Mouse (Mus musculus): ENCODE results near the gene Apmap. TPM values are rescaled to one million over a fixed set of nuclear protein-coding genes. Genes with fewer than 3 reads are reported as not detected.

Gene Apmap
- polyA plus RNA-seq, 1 experiment from 2014 or later = 24.4 TPM

- Histone ChIP-seq H3K9ac (ENCODE audit: low read depth, low read length) (no peak overlapping the region), H3K4me1 (replicated peaks; ENCODE audit: control insufficient read depth, insufficient read depth, low read length) (no peaks in the 10 kb centered on the region), H3K4me3 (ENCODE audit: low read depth, low read length) (no peak overlapping the region), H3K9me3 (ENCODE audit: control insufficient read depth) (no peaks in the 10 kb centered on the region), H3K4me2 (replicated peaks; ENCODE audit: low read depth) (no peak overlapping the region), H3K36me3 (ENCODE audit: control insufficient read depth, insufficient read depth) (peaks cover 55% of the 10 kb centered on the region), H3K27ac (ENCODE audit: low read depth, low read length) (no peak overlapping the region), H3K27me3 (replicated peaks; ENCODE audit: control insufficient read depth, insufficient read depth, low read length) (no peaks in the 10 kb centered on the region)
- TF ChIP-seq CTCF (IDR thresholded peaks at IDR 0.05; ENCODE audit: low read depth) = no peak
- no peak for ATAC-seq
- WGBS = 68% methylated on average over 6 of the region's 6 CpGs
Observed at GRCm38 (mm10) chr2:150627140-150627539, 18.8 kb upstream of the Apmap start.

GRCm38 (mm10) chr2:150624926-150625325 lies 16.6 kb upstream of the Apmap start:
- Histone ChIP-seq H3K4me2 (replicated peaks; ENCODE audit: low read depth) (no peak overlapping the region), H3K27ac (ENCODE audit: low read depth, low read length) (no peak overlapping the region), H3K36me3 (ENCODE audit: control insufficient read depth, insufficient read depth) (peaks cover 63% of the 10 kb centered on the region), H3K27me3 (replicated peaks; ENCODE audit: control insufficient read depth, insufficient read depth, low read length) (no peaks in the 10 kb centered on the region), H3K9ac (ENCODE audit: low read depth, low read length) (no peak overlapping the region), H3K4me1 (replicated peaks; ENCODE audit: control insufficient read depth, insufficient read depth, low read length) (no peaks in the 10 kb centered on the region), H3K4me3 (ENCODE audit: low read depth, low read length) (no peak overlapping the region), H3K9me3 (ENCODE audit: control insufficient read depth) (no peaks in the 10 kb centered on the region)
- TF ChIP-seq CTCF (IDR thresholded peaks at IDR 0.05; ENCODE audit: low read depth) = no peak
- no peak for ATAC-seq
- 89% methylated on average over 8 of the region's 8 CpGs for WGBS

- ATAC-seq = no peak
- Histone ChIP-seq H3K4me3 (ENCODE audit: low read depth, low read length) (no peak overlapping the region), H3K9ac (ENCODE audit: low read depth, low read length) (no peak overlapping the region), H3K4me1 (replicated peaks; ENCODE audit: control insufficient read depth, insufficient read depth, low read length) (no peaks in the 10 kb centered on the region), H3K9me3 (ENCODE audit: control insufficient read depth) (no peaks in the 10 kb centered on the region), H3K27ac (ENCODE audit: low read depth, low read length) (no peak overlapping the region), H3K4me2 (replicated peaks; ENCODE audit: low read depth) (no peak overlapping the region), H3K27me3 (replicated peaks; ENCODE audit: control insufficient read depth, insufficient read depth, low read length) (no peaks in the 10 kb centered on the region), H3K36me3 (ENCODE audit: control insufficient read depth, insufficient read depth) (peaks cover 71% of the 10 kb centered on the region)
- TF ChIP-seq CTCF (IDR thresholded peaks at IDR 0.05; ENCODE audit: low read depth) = no peak
- 93% methylated on average over 3 of the region's 3 CpGs for WGBS
Observed at GRCm38 (mm10) chr2:150623957-150624356, 15.6 kb upstream of the Apmap start.

- H3K27ac ChIP-seq (ENCODE audit: low read depth, low read length) = no peak overlapping the region
- no peaks in the 10 kb centered on the region for H3K9me3 ChIP-seq (ENCODE audit: control insufficient read depth)
- H3K4me3 ChIP-seq (ENCODE audit: low read depth, low read length) = no peak overlapping the region
- WGBS = 81% methylated on average over 3 of the region's 3 CpGs
- H3K4me1 ChIP-seq (replicated peaks; ENCODE audit: control insufficient read depth, insufficient read depth, low read length) = no peaks in the 10 kb centered on the region
- TF ChIP-seq CTCF (IDR thresholded peaks at IDR 0.05; ENCODE audit: low read depth) = no peak
- no peaks in the 10 kb centered on the region for H3K27me3 ChIP-seq (replicated peaks; ENCODE audit: control insufficient read depth, insufficient read depth, low read length)
- no peak overlapping the region for H3K4me2 ChIP-seq (replicated peaks; ENCODE audit: low read depth)
- H3K9ac ChIP-seq (ENCODE audit: low read depth, low read length) = no peak overlapping the region
- ATAC-seq = no peak
- H3K36me3 ChIP-seq (ENCODE audit: control insufficient read depth, insufficient read depth) = peaks cover 53% of the 10 kb centered on the region; the same call in 1 of the 2 replicates
Observed at GRCm38 (mm10) chr2:150621698-150622097, 13.3 kb upstream of the Apmap start.

- Histone ChIP-seq H3K36me3 (ENCODE audit: control insufficient read depth, insufficient read depth) (no peaks in the 10 kb centered on the region), H3K4me3 (ENCODE audit: low read depth, low read length) (no peak overlapping the region), H3K4me1 (replicated peaks; ENCODE audit: control insufficient read depth, insufficient read depth, low read length) (no peaks in the 10 kb centered on the region), H3K27ac (ENCODE audit: low read depth, low read length) (no peak overlapping the region), H3K27me3 (replicated peaks; ENCODE audit: control insufficient read depth, insufficient read depth, low read length) (no peaks in the 10 kb centered on the region), H3K9ac (ENCODE audit: low read depth, low read length) (no peak overlapping the region), H3K4me2 (replicated peaks; ENCODE audit: low read depth) (no peak overlapping the region), H3K9me3 (ENCODE audit: control insufficient read depth) (no peaks in the 10 kb centered on the region)
- WGBS = 58% methylated on average over 3 of the region's 3 CpGs
- TF ChIP-seq CTCF (IDR thresholded peaks at IDR 0.05; ENCODE audit: low read depth) = no peak
- ATAC-seq = no peak
Observed at GRCm38 (mm10) chr2:150610097-150610496, 1.7 kb upstream of the Apmap start.

GRCm38 (mm10) chr2:150608872-150609560 lies 649 bp upstream of the Apmap start:
- peak overlapping the region; percentile 82 for H3K4me3 ChIP-seq (ENCODE audit: low read depth, low read length)
- peak; percentile 58; the same call in 1 of the 2 replicates for ATAC-seq
- no peaks in the 10 kb centered on the region for H3K9me3 ChIP-seq (ENCODE audit: control insufficient read depth)
- H3K9ac ChIP-seq (ENCODE audit: low read depth, low read length) = peak overlapping the region; percentile 76; the same call in 1 of the 2 replicates
- H3K36me3 ChIP-seq (ENCODE audit: control insufficient read depth, insufficient read depth) = no peaks in the 10 kb centered on the region
- H3K27me3 ChIP-seq (replicated peaks; ENCODE audit: control insufficient read depth, insufficient read depth, low read length) = no peaks in the 10 kb centered on the region
- H3K4me2 ChIP-seq (replicated peaks; ENCODE audit: low read depth) = peak overlapping the region; percentile 88
- no peaks in the 10 kb centered on the region for H3K4me1 ChIP-seq (replicated peaks; ENCODE audit: control insufficient read depth, insufficient read depth, low read length)
- H3K27ac ChIP-seq (ENCODE audit: low read depth, low read length) = no peak overlapping the region
- WGBS = 2% methylated on average over 10 of the region's 10 CpGs
- peak; percentile 97 for TF ChIP-seq CTCF (IDR thresholded peaks at IDR 0.05; ENCODE audit: low read depth)
